Mouse (Mus musculus) testis, adult 2 months (tissue): ENCODE measurements at regions not wholly inside any gene's neighbourhood (a gene's known extent, or its start where the extent isn't known, plus 50 kb on each side); places are given as distances from the start of the nearest gene placed in this dataset.

Experiments
- CTCF ChIP-seq: fragments of 200-500 bp; IDR thresholded peaks from 2 replicates; pipeline ENCODE4 v1.5.1; 2012; ENCODE audit warnings: low read depth, mild to moderate bottlenecking, inconsistent platforms, low read length, moderate library complexity; ENCODE audit not compliant: control insufficient read depth, insufficient read depth, insufficient replicate concordance
- POLR2A ChIP-seq: fragments of 200-500 bp; IDR thresholded peaks from 2 replicates; pipeline ENCODE4 v1.6.1; 2012; ENCODE audit warnings: low read depth, mild to moderate bottlenecking, inconsistent platforms, low read length, moderate library complexity; ENCODE audit not compliant: control insufficient read depth

GRCm38 (mm10) chrX:53976273-53977135 is 179.0 kb upstream of the Xlr start:
- TF ChIP-seq POLR2A (no peak), CTCF (no peak)
